Mouse (Mus musculus) activated CD4-positive, CD25-positive, alpha-beta regulatory T cell, adult 4 months (primary cell): Measurements from ENCODE around the gene Cwh43. TPM values are rescaled to one million over a fixed set of nuclear protein-coding genes. Genes with fewer than 3 reads are reported as not detected.

ENCODE experiments used
- ATAC-seq: one replicate; pipeline ENCODE4 v1.8.0; 2017
- polyA plus RNA-seq, 2 experiments: library from polyadenylated mRNA; unstranded; fragments of 100-300 nt; shearing (Covaris generic); gene quantifications; one replicate each; pipeline ENCODE4 v1.2.1; 2017

Gene Cwh43
- polyA plus RNA-seq, 2 experiments from 2014 or later: 0.15 TPM; not detected in 1

GRCm38 (mm10) chr5:73399768-73400526, 5.9 kb upstream of the Cwh43 start:
- ATAC-seq: no peak

DNA sequence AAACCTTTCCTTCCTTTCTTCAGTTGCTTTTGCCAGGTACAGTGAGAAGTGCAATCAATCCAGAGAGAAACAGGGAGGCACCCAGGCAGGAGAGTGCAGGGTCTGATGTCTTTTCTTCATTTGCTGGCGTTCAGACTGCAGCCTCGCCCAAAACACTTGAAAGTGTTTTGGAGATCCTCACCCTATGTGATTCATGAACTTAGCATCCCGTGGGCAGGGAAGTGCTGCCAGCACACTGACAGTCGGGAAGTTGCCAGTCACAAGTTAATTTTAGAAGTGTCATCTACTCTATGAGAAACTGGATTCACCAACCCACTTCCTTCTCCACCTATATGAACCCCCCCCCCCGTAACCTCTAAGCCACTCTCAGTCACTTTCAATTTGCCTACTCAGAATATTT, 4.5 kb upstream of the Cwh43 start:
- peak; percentile 60 for ATAC-seq

GRCm38 (mm10) chr5:73402911-73403310, 3.0 kb upstream of the Cwh43 start:
- ATAC-seq: no peak

DNA sequence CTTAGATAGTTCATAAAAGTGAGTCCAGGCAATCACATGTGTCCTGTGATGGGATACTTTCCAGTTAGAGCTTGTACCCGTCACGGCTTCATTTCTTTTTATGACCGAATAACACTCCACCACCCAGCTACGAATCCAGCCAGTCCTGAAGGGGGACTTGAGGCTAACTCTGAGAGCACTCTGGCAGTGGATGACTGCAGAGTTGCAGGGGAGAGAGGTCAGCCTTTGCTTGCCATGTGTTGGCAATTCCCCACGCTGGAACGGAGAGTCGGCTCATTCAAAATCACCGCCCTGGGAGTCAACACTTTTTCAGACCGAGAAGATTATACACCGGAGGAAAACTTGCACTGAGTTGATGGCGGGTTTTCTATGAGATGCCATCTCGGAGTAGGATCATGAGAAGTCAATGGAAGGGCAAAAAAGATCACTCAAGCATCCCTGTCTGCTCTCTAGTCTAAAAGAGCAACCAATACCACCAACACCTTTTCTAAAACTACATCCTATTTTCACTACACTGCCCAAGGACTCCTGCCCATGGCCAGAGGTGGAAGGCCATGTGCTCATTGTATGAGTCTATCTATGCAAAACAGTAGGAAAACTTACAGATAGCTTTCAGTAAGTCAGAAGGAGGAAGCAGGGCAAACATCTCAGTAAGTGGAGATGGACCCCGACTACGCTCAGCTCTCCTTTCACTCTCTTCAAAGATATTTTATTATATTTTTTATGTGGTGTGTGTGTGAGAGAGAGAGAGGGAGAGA, 2.4 kb upstream of the Cwh43 start:
- no peak for ATAC-seq

DNA sequence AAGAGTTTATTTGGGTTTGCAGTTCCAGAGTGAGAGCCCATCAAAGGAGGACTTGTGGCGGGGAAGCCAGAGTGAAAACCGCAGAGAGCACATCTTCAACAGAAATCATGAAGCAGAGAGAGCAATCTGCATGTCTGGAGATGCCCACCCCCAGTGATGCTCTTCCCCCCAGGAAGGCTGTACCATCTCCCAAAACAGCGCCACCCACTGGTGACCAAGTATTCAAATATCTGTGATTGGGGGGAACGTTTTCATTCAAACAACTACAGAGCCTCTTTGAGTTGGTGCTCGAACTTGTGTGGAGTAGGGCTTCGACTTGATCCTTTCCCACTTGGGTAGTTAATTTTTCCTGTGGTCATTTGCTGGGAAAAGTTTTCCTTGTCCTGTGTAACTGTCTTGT, 1.1 kb upstream of the Cwh43 start:
- ATAC-seq: no peak

- ATAC-seq: no peak
Observed at GRCm38 (mm10) chr5:73406861-73407260, 986 bp downstream of the Cwh43 start.

DNA sequence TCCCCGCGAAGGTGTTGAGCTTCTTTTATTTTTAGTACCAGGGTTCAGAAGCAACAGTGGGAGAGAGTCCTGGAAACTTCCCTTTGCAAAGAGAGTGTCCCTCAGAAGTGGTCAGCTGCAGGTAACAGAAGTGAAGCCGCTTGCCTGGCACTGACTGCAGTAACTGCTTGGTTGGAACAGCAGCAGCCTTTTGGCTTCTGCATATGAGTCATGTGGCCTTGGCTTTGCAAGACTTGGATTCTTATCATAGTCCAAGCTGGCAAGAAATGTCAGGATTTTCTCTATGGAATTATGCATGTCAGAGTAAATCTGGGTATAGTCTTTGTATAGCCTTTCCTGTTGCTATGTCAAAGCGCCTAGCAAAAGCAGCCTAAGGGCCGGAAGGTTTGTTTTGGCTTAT, 4.1 kb downstream of the Cwh43 start:
- ATAC-seq: no peak

GRCm38 (mm10) chr5:73411771-73412170, 5.9 kb downstream of the Cwh43 start:
- no peak for ATAC-seq

GRCm38 (mm10) chr5:73414172-73414571, 8.3 kb downstream of the Cwh43 start:
- ATAC-seq: no peak

- ATAC-seq: no peak
Observed at GRCm38 (mm10) chr5:73419045-73419695, 13.3 kb downstream of the Cwh43 start.

GRCm38 (mm10) chr5:73426824-73427223, 20.9 kb downstream of the Cwh43 start:
- ATAC-seq: no peak

- peak; percentile 57 for ATAC-seq
Observed at GRCm38 (mm10) chr5:73431581-73431980, 25.7 kb downstream of the Cwh43 start.

DNA sequence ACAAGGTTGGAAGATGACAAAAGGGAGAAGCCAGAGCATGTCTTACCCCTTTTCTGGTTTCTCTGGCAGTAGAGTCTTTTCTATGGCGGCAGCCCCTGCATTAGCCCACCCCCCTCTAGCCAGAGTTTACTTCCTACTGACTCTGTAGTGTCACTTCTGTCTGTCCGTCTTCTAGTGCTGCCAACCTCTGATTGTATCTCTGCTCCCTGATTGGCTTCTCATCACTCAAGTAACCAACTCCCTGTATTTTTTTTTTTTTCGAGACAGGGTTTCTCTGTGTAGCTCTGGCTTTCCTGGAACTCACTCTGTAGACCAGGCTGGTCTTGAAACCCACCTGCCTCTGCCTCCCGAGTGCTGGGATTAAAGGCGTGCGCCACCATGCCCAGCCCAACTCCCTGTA, 26.9 kb downstream of the Cwh43 start:
- ATAC-seq: no peak

DNA sequence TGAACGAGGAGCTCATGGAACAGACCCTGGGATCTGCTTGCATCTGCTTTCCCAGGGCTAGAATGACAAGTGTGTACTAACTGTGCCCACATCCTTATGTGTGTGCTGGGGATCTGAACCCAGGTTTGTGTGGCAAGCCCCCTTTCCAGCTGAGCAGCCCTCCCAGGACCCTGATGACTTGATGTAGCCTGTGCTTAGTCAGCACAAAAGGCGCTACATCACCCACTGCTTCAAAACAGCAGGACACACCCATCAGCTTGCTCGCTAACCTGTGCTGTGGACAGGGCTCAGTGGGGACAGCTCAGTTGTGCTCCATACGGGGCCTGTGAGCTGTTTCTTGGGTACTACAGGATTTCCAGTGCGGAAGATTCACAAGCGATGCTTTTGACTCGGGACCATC, 28.9 kb downstream of the Cwh43 start:
- ATAC-seq: no peak

DNA sequence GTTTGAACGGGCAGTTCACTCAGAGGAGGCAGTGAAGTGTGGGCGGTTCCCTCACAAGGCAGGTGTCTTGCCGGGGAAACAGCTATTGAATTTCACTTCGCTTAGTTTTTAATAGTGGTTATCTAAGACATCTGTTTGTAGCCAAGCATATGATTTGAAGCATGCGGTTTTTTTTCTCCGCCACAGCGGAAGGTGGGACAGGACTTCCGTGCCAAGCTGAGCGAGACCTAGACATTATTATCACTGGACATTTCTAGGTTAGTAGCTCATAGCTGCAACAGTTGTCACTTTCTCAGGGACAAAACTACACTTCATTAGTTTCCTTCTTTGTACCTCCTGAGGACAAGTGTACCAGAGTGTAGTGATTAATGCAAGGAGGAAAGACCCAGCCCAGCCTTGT, 36.3 kb downstream of the Cwh43 start:
- no peak for ATAC-seq

- ATAC-seq: no peak
Observed at GRCm38 (mm10) chr5:73450276-73450675, 44.4 kb downstream of the Cwh43 start.

- ATAC-seq: no peak
Observed at GRCm38 (mm10) chr5:73454502-73455306, 48.8 kb downstream of the Cwh43 start.

GRCm38 (mm10) chr5:73455307-73455687, 49.4 kb downstream of the Cwh43 start:
- ATAC-seq: no peak

DNA sequence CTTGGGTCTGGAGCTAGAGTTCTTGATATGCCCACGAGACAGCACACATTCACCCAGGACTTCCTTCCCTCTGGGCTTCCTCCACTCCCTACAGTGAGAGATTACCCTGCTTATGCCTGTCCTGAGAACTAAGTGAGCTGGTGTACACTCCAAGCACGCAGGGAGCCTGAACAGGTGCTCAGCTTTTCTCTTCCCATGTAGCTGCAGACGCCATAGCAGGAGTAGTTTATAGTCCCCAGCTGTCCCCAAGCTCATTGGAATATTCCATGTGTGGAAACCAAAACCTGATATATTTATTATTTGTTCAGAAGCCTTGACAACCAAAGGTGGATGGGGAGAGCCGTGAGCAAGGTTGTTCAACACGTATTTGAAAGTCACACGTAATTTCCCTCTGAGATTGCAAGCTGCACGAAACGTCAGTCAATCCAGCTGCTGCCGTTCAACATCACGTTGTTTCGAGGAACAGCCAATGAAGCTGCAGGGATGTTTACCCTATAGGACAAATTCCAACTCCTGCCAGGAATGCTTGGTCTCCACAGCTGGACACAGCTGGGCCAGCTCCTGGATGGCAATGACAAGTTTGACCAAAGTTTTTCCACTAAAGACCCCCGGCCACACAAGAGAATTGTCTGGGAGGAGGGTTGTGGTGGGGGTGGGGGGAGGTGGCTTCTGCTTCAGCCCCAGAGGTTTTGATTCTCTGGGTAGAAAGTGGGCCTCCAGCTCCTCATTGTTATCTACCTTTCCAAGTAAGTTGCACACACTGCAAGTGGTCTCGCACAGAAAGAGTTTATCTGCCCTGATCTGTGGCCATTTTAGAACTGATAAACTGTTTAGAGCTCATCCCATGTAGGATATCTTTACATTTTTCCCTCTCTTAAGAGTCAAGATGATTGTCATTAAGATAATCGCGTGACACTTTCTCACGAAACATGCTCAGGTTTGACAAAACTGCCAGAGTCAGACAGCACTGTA, 62.9 kb downstream of the Cwh43 start:
- ATAC-seq: no peak

DNA sequence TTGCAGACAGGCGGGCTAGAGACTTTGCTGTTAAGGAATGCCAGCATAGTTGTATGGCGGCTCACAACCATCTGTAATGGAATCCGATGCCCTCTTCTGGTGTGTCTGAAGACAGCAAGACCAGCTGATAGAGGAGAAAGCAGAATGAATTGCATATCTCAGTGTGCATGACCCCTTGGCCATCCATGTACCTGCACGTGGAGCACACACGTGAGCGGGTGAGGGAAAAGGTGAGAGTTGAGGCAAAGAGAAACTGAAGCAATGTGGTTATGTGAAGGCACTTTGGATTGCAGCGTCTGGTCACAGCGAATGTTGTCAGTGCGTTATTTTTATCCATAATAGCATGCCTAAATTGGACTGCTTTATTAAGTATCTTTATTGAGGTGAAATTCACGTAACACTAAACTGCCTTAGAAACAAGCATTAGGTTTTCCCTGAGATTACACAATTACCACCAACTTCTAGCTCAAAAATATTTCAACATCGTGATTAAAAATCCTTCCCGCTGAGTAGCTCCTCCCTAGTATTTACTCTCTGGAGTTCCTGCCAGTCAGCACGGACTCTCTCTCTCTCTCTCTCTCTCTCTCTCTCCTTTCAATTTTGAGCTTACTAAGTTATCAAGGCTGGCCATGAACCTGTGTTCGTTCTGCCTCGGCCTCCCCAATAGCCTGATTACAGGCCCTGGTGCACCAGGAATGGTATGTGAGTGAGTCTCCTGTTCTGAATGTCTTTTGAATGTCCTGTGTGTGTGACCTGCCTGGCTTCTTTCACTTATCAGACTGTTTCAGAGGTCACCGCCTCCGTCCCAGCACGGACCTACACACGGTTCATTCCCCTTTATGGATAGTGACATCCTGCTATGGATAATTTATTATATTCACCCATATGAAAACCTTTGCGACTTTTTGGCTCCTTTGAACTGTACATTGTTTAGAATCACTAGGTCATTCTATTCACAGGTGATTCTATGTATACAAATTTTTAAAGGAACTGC, 68.8 kb downstream of the Cwh43 start:
- ATAC-seq: no peak
